Mouse (Mus musculus): ENCODE data around the gene 1700030J22Rik.

DNA sequence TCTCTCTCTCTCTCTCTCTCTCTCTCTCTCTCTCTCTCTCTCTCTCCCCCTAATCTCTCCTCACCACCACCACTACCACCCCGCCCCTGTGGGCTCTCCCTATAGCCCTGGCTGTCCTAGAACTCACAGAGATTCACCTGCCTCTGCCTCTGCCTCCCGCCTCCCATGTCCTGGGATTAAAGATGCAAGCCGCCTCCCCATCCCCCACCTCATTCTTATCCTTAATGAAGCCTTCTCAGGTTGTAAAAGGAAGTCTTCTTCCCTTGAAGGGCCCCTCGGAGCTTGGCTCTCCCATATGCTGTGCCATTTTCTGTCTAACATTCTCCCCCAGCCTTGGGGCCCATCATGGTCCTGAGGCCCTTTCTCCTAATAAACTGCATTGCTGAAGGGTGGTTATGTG lies 36.9 kb upstream of the 1700030J22Rik start:
- TF ChIP-seq CTCF (IDR thresholded peaks at IDR 0.05; ENCODE audit: control insufficient read depth, insufficient read depth, insufficient replicate concordance, low read depth, low read length): no peak
- no peak for TF ChIP-seq POLR2A (IDR thresholded peaks at IDR 0.05; ENCODE audit: control insufficient read depth, low read depth, low read length)
